Mouse (Mus musculus) liver, embryonic 16.5 days (tissue): ENCODE measurements around the gene Dennd1a. TPM values are rescaled to one million over a fixed set of nuclear protein-coding genes. Genes with fewer than 3 reads are reported as not detected.

ENCODE experiments used
- ATAC-seq: fragments of 200-750 bp; cut with Nextera tagmentation; 2 replicates; pipeline ENCODE4 v1.8.0; 2017; ENCODE audit warnings: low read depth, mild to moderate bottlenecking, moderate number of reproducible peaks, moderate library complexity
- H3K27ac ChIP-seq: fragments of 300-500 bp; sonication (generic); 2 replicates; pipeline ENCODE4 v1.5.1; 2014; ENCODE audit warnings: mild to moderate bottlenecking, low read length
- H3K27me3 ChIP-seq: fragments of 300-500 bp; sonication (generic); 2 replicates; pipeline ENCODE4 v1.6.1; 2014; ENCODE audit warnings: low read depth, low read length, mixed read lengths; ENCODE audit not compliant: control insufficient read depth, insufficient read depth
- H3K36me3 ChIP-seq: fragments of 300-500 bp; sonication (generic); 2 replicates; pipeline ENCODE4 v1.6.1; 2014; ENCODE audit warnings: mild to moderate bottlenecking; ENCODE audit not compliant: control insufficient read depth, insufficient read depth
- H3K4me1 ChIP-seq: fragments of 300-500 bp; sonication (generic); 2 replicates; pipeline ENCODE4 v1.6.1; 2014; ENCODE audit warnings: low read depth, low read length, mixed read lengths; ENCODE audit not compliant: control insufficient read depth
- H3K4me2 ChIP-seq: fragments of 300-500 bp; sonication (generic); 2 replicates; pipeline ENCODE4 v1.6.1; 2014; ENCODE audit warnings: low read depth, low read length, mixed read lengths
- H3K4me3 ChIP-seq: fragments of 300-500 bp; sonication (generic); 2 replicates; pipeline ENCODE4 v1.5.1; 2014; ENCODE audit warnings: low read depth, mild to moderate bottlenecking, low read length
- H3K9ac ChIP-seq: fragments of 300-500 bp; sonication (generic); 2 replicates; pipeline ENCODE4 v1.6.1; 2014; ENCODE audit warnings: low read depth, low read length
- H3K9me3 ChIP-seq: fragments of 300-500 bp; sonication (generic); replicated peaks from 2 replicates; pipeline ENCODE4 v1.6.1; 2016; ENCODE audit warnings: low read length; ENCODE audit not compliant: control insufficient read depth
- WGBS: fragments of 180-500 bp; shearing (Covaris S2); extraction: QIAGEN DNeasy Blood & Tissue Kit; methylation state at CpG from one replicate; pipeline ENCODE4 v1.1.7; 2014; ENCODE audit not compliant: insufficient replicate concordance; 5-methylcytosine and 5-hydroxymethylcytosine counted together
- polyA plus RNA-seq: library from polyadenylated mRNA; unstranded; fragments of >200 nt; fragmentation: Nextera tagmentation; extraction: Ambion mirVana; gene quantifications from 2 replicates; pipeline ENCODE4 v1.2.1, GENCODE M21; 2015

Dennd1a gene
- polyA plus RNA-seq, 1 experiment from 2014 or later: 7.9 TPM

DNA sequence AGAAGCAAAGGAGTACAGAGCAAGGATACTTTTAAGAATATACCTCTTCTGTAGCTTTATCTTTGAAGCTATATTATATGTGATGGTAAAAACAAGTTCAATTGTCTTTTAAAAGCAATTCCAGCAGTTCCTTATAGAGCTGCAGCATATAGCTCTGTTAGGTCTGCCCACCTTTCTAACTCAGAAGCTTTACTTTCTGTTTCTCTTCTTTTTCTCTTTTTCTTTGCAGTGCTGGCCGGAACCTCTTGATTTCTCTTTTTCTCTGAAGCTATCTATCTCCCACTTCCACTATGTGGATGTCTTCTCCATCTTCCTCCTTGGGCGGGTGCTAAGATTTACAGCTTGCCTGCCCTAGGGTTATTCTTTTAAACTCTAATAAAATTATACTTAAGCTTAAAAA is 12.2 kb downstream of the Dennd1a start:
- H3K4me3 ChIP-seq: no peak overlapping the region
- no peaks in the 10 kb centered on the region for H3K4me1 ChIP-seq
- WGBS: 77% methylated on average over 2 of the region's 2 CpGs
- no peaks in the 10 kb centered on the region for H3K27me3 ChIP-seq
- no peak for ATAC-seq
- no peak overlapping the region for H3K4me2 ChIP-seq
- H3K27ac ChIP-seq: no peak overlapping the region
- H3K36me3 ChIP-seq: no peaks in the 10 kb centered on the region
- no peaks in the 10 kb centered on the region for H3K9me3 ChIP-seq
- H3K9ac ChIP-seq: no peak overlapping the region

GRCm38 (mm10) chr2:38263653-38264052 is 23.5 kb downstream of the Dennd1a start:
- H3K27ac ChIP-seq: no peak overlapping the region
- no peak overlapping the region for H3K9ac ChIP-seq
- no peak for ATAC-seq
- no peak overlapping the region for H3K4me2 ChIP-seq
- 75% methylated on average over 2 of the region's 2 CpGs for WGBS
- H3K36me3 ChIP-seq: no peaks in the 10 kb centered on the region
- H3K4me1 ChIP-seq: peaks cover 3% of the 10 kb centered on the region; the same call in 1 of the 2 replicates
- H3K27me3 ChIP-seq: no peaks in the 10 kb centered on the region
- no peak overlapping the region for H3K4me3 ChIP-seq
- no peaks in the 10 kb centered on the region for H3K9me3 ChIP-seq

DNA sequence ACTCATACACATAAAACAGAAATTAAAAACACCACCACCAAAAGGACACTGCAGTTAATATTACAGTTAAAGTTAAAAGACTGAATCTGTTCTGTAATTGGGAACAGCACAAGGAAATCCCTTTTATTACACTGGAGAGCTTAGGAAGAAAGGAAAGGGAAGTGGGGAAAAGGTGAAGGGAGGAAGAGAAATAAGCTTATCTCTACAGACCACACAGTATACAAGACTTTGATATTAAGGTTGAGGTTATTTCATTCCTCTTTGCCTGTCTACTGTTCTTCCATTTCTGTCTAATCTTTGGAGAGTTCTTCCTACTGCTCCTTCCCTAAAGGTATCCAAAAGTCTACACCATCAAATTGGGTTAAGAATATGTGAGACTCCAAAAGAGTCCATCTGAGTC is 28.1 kb downstream of the Dennd1a start:
- Histone ChIP-seq H3K36me3 (no peaks in the 10 kb centered on the region), H3K27me3 (no peaks in the 10 kb centered on the region), H3K9me3 (no peaks in the 10 kb centered on the region), H3K4me2 (no peak overlapping the region), H3K9ac (no peak overlapping the region), H3K4me1 (peaks cover 3% of the 10 kb centered on the region; the same call in 1 of the 2 replicates), H3K27ac (no peak overlapping the region), H3K4me3 (no peak overlapping the region)
- no peak for ATAC-seq

DNA sequence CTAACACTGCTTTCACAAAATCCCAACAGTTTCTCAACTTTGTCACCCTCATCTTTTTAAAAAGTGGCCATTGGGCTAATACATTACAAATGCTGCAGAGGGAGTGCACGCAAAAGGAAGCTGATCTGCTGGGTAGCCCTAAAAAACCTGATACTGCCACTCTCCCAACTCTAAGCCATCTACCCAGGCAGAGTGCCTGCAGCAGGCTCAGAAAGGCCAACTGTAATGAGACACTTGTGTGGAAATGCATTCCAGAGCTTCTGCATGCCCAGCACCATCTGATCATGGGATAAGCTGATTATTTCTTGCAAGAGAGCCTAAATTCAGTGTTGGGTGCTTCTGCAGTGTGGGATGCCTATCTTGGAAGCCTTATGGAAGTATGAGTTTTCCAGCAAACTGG is 49.6 kb downstream of the Dennd1a start:
- H3K4me2 ChIP-seq: no peak overlapping the region

DNA sequence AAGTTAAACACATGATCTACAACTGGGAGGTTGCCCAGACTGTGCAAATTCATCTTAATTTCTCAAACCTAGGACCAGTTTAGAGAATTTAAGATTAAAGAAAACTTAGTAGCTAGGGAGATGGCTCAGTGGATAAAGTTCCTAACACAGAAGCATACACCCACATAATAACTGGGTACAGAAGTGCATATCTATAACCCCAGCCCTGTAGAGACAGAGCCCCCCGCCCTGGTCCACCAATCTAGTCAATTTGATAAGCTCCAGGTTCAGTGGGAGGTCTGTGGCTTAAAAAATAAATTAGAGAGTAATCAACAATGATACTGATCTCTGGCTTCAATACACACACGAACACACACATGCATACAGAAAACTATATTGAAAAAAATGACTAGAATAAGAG is 51.6 kb downstream of the Dennd1a start:
- no peak overlapping the region for H3K4me2 ChIP-seq
- no peaks in the 10 kb centered on the region for H3K4me1 ChIP-seq
- H3K27me3 ChIP-seq: no peaks in the 10 kb centered on the region
- peak; percentile 79 for ATAC-seq
- H3K4me3 ChIP-seq: no peak overlapping the region
- H3K9ac ChIP-seq: no peak overlapping the region
- no peaks in the 10 kb centered on the region for H3K36me3 ChIP-seq
- WGBS: 22% methylated on average over 2 of the region's 2 CpGs
- H3K9me3 ChIP-seq: no peaks in the 10 kb centered on the region
- no peak overlapping the region for H3K27ac ChIP-seq

More for the DNA sequence above, 49.6 kb downstream of the Dennd1a start:
- Histone ChIP-seq H3K27ac (no peak overlapping the region), H3K4me3 (no peak overlapping the region), H3K9ac (no peak overlapping the region), H3K27me3 (no peaks in the 10 kb centered on the region), H3K4me1 (no peaks in the 10 kb centered on the region), H3K9me3 (no peaks in the 10 kb centered on the region), H3K36me3 (no peaks in the 10 kb centered on the region)
- ATAC-seq: no peak
- WGBS: 75% methylated on average over 1 of the region's 1 CpGs

DNA sequence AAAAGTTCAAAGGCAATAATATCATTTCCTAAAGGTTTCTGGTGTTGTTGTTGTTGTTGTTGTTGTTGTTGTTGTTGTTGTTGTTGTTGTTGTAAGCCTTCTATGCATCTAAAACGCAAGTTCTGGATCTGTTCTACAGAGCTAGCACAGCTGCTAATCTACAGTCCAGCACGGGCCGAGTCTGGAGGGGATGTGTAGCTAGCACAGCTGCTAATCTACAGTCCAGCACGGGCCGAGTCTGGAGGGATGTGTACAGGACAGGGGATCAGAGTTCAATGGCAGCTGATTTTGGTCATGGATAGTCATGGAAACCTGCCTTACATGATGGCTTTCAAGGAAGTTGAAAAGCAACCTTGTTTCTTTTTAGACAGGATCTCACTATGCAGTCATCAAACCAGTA is 57.3 kb downstream of the Dennd1a start:
- no peaks in the 10 kb centered on the region for H3K36me3 ChIP-seq
- H3K4me3 ChIP-seq: no peak overlapping the region
- peaks cover 3% of the 10 kb centered on the region for H3K4me1 ChIP-seq
- H3K27me3 ChIP-seq: no peaks in the 10 kb centered on the region
- ATAC-seq: no peak
- no peak overlapping the region for H3K9ac ChIP-seq
- H3K27ac ChIP-seq: no peak overlapping the region
- no peaks in the 10 kb centered on the region for H3K9me3 ChIP-seq
- 48% methylated on average over 5 of the region's 5 CpGs for WGBS
- no peak overlapping the region for H3K4me2 ChIP-seq

DNA sequence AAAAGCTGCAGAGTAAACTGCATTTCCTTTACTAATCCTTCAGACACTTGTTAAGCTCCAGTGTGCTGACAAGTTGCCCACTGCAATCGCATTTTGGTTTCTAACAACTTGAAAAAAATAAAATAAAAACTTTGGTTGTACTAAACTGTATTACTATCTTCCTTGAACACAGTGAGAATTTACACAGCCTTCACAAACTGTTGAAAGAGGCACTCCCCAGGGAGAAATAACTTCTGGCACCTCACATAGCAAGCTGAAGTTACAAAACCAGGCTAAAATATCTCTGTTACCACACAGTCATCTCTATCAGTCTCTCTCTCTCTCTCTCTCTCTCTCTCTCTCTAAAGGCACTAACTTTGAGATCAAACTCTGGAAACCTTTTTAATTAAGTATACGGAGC is 63.4 kb downstream of the Dennd1a start:
- H3K36me3 ChIP-seq: no peaks in the 10 kb centered on the region
- no peak overlapping the region for H3K9ac ChIP-seq
- no peaks in the 10 kb centered on the region for H3K27me3 ChIP-seq
- no peak for ATAC-seq
- H3K9me3 ChIP-seq: no peaks in the 10 kb centered on the region
- no peak overlapping the region for H3K4me2 ChIP-seq
- WGBS: 77% methylated on average over 2 of the region's 2 CpGs
- no peak overlapping the region for H3K4me3 ChIP-seq
- H3K4me1 ChIP-seq: peaks cover 6% of the 10 kb centered on the region; the same call in 1 of the 2 replicates
- H3K27ac ChIP-seq: no peak overlapping the region

DNA sequence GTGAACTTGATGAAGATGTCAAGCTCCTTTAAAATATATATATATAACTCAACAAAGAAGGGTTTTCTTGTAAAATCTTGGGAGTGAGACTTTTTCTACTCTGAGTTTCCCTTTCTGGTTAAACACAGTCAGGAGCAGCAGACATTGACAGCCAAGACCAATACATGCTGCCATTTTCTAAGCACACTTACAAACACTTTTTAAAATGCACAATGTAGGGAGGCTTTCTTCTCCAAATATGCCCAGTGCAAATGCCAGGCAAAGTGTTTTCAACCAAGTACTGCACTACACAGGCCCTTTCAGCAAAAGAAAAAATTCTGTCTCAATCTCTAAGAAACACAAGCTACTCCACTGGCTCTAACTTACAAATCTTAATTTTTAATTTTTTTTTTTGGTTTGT is 65.7 kb downstream of the Dennd1a start:
- H3K9ac ChIP-seq: no peak overlapping the region
- no peaks in the 10 kb centered on the region for H3K36me3 ChIP-seq
- H3K27me3 ChIP-seq: no peaks in the 10 kb centered on the region

GRCm38 (mm10) chr2:38220687-38221435 is 66.3 kb downstream of the Dennd1a start:
- no peak for ATAC-seq
- Histone ChIP-seq H3K27ac (no peak overlapping the region), H3K4me3 (no peak overlapping the region), H3K36me3 (no peaks in the 10 kb centered on the region), H3K4me2 (no peak overlapping the region), H3K9ac (no peak overlapping the region), H3K9me3 (no peaks in the 10 kb centered on the region), H3K27me3 (no peaks in the 10 kb centered on the region), H3K4me1 (peaks cover 12% of the 10 kb centered on the region)
- WGBS: 65% methylated on average over 4 of the region's 4 CpGs

More for the DNA sequence above, 65.7 kb downstream of the Dennd1a start:
- ATAC-seq: no peak
- no peak overlapping the region for H3K4me3 ChIP-seq
- H3K27ac ChIP-seq: no peak overlapping the region
- no peak overlapping the region for H3K4me2 ChIP-seq
- no peaks in the 10 kb centered on the region for H3K9me3 ChIP-seq
- H3K4me1 ChIP-seq: peaks cover 12% of the 10 kb centered on the region
